Mouse (Mus musculus) MEL (cell line): Measurements from ENCODE around the gene Ift22. TPM values are rescaled to one million over a fixed set of nuclear protein-coding genes. Genes with fewer than 3 reads are reported as not detected.

Experiments
- DNase-seq: peaks from one replicate; pipeline ENCODE4 v3.0.0; 2011; ENCODE audit warnings: low read depth, low spot score
- H3K27ac ChIP-seq: 2 replicates; pipeline ENCODE4 v1.5.1; 2012; ENCODE audit warnings: low read depth, mild to moderate bottlenecking, control low read depth, low read length, moderate library complexity; ENCODE audit not compliant: control insufficient read depth
- H3K27me3 ChIP-seq, 2 experiments: fragments of 150-350 bp in 1 of 2; sonication (generic) in 1 of 2; 2 replicates each; pipeline ENCODE4 v1.6.1; 2012; ENCODE audit warnings: low read length in 2 of 2, mild to moderate bottlenecking in 2 of 2, improper control_type of control experiment in 1 of 2, moderate library complexity in 1 of 2; ENCODE audit not compliant: insufficient read depth in 2 of 2, control insufficient read depth in 1 of 2
- H3K36me3 ChIP-seq, 2 experiments: 2 replicates each; pipeline ENCODE4 v1.6.1; 2012 to 2014; ENCODE audit warnings: low read length in 2 of 2, improper control_type of control experiment in 1 of 2, inconsistent platforms in 1 of 2, mild to moderate bottlenecking in 1 of 2; ENCODE audit not compliant: insufficient read depth in 2 of 2, control insufficient read depth in 1 of 2
- H3K4me1 ChIP-seq, 2 experiments: fragments of 150-350 bp in 1 of 2; sonication (generic) in 1 of 2; 2 replicates each; pipeline ENCODE4 v1.6.1; 2012; ENCODE audit warnings: low read length in 2 of 2, improper control_type of control experiment in 1 of 2, mild to moderate bottlenecking in 1 of 2; ENCODE audit not compliant: insufficient read depth in 2 of 2, control insufficient read depth in 1 of 2
- H3K4me3 ChIP-seq, 2 experiments: fragments of 150-350 bp in 1 of 2; sonication (generic) in 1 of 2; 2 replicates each; pipeline ENCODE4 v1.5.1; 2012; ENCODE audit warnings: low read depth in 2 of 2, low read length in 2 of 2, mild to moderate bottlenecking in 2 of 2, moderate library complexity in 2 of 2, control low read depth in 1 of 2, improper control_type of control experiment in 1 of 2; ENCODE audit not compliant: control insufficient read depth in 1 of 2, insufficient read depth in 1 of 2
- H3K79me2 ChIP-seq: 2 replicates; pipeline ENCODE4 v1.6.1; 2012; ENCODE audit warnings: mild to moderate bottlenecking, low read length, moderate library complexity; ENCODE audit not compliant: control insufficient read depth, poor library complexity, insufficient read depth
- H3K9ac ChIP-seq: 2 replicates; pipeline ENCODE4 v1.6.1; 2012; ENCODE audit warnings: low read depth, mild to moderate bottlenecking, control low read depth, low read length, moderate library complexity; ENCODE audit not compliant: control insufficient read depth, poor library complexity, severe bottlenecking
- H3K9me3 ChIP-seq: fragments of 150-350 bp; sonication (generic); replicated peaks from 2 replicates; pipeline ENCODE4 v1.6.1; 2012; ENCODE audit warnings: mild to moderate bottlenecking, low read length, improper control_type of control experiment, moderate library complexity; ENCODE audit not compliant: insufficient read depth
- BHLHE40 ChIP-seq: IDR thresholded peaks from 2 replicates; pipeline ENCODE4 v1.6.1; 2012; ENCODE audit warnings: low read depth, mild to moderate bottlenecking, inconsistent platforms, low read length, improper control_type of control experiment, borderline replicate concordance
- E2F4 ChIP-seq: IDR thresholded peaks from 2 replicates; pipeline ENCODE4 v1.6.1; 2011; ENCODE audit warnings: low read depth, low read length, improper control_type of control experiment, borderline replicate concordance
- ELF1 ChIP-seq: IDR thresholded peaks from 2 replicates; pipeline ENCODE4 v1.6.1; 2014; ENCODE audit warnings: low read depth, mild to moderate bottlenecking, inconsistent platforms, low read length, improper control_type of control experiment, moderate library complexity
- EP300 ChIP-seq, 2 experiments: IDR thresholded peaks; 2 replicates each; pipeline ENCODE4 v1.6.1; 2011; ENCODE audit warnings: improper control_type of control experiment in 2 of 2, low read length in 2 of 2, low read depth in 1 of 2, mild to moderate bottlenecking in 1 of 2
- GABPA ChIP-seq: IDR thresholded peaks from 2 replicates; pipeline ENCODE4 v1.6.1; 2012; ENCODE audit warnings: low read depth, mild to moderate bottlenecking, inconsistent platforms, low read length, improper control_type of control experiment, moderate library complexity
- GATA1 ChIP-seq: IDR thresholded peaks from 2 replicates; pipeline ENCODE4 v1.6.1; 2011; ENCODE audit warnings: low read depth, low read length, improper control_type of control experiment
- JUND ChIP-seq: IDR thresholded peaks from 2 replicates; pipeline ENCODE4 v1.6.1; 2011; ENCODE audit warnings: low read depth, mild to moderate bottlenecking, improper control_type of control experiment, low read length
- KAT2A ChIP-seq: conservative IDR thresholded peaks from 2 replicates; pipeline ENCODE4 v1.6.1; 2012; ENCODE audit warnings: low read depth, low read length, improper control_type of control experiment, inconsistent platforms
- MAFK ChIP-seq: IDR thresholded peaks from 2 replicates; pipeline ENCODE4 v1.6.1; 2011; ENCODE audit warnings: low read depth, mild to moderate bottlenecking, low read length, improper control_type of control experiment, borderline replicate concordance
- MAX ChIP-seq: IDR thresholded peaks from 2 replicates; pipeline ENCODE4 v1.6.1; 2011; ENCODE audit warnings: low read length, improper control_type of control experiment
- MAZ ChIP-seq: IDR thresholded peaks from 2 replicates; pipeline ENCODE4 v1.6.1; 2012; ENCODE audit warnings: low read depth, mild to moderate bottlenecking, inconsistent platforms, low read length, improper control_type of control experiment
- MEF2A ChIP-seq: IDR thresholded peaks from 2 replicates; pipeline ENCODE4 v1.6.1; 2014; ENCODE audit warnings: low read depth, mild to moderate bottlenecking, inconsistent platforms, low read length, improper control_type of control experiment; ENCODE audit not compliant: poor library complexity, insufficient replicate concordance, severe bottlenecking; ENCODE audit errors: extremely low read depth
- MXI1 ChIP-seq: IDR thresholded peaks from 2 replicates; pipeline ENCODE4 v1.6.1; 2011; ENCODE audit warnings: mild to moderate bottlenecking, low read depth, low read length, improper control_type of control experiment
- NELFE ChIP-seq: IDR thresholded peaks from 2 replicates; pipeline ENCODE4 v1.6.1; 2011; ENCODE audit warnings: low read depth, low read length, improper control_type of control experiment
- NRF1 ChIP-seq: IDR thresholded peaks from 2 replicates; pipeline ENCODE4 v1.6.1; 2014; ENCODE audit warnings: low read depth, mild to moderate bottlenecking, inconsistent platforms, low read length, improper control_type of control experiment, moderate library complexity; ENCODE audit not compliant: poor library complexity, insufficient read depth, severe bottlenecking
- RAD21 ChIP-seq: IDR thresholded peaks from 2 replicates; pipeline ENCODE4 v1.6.1; 2011; ENCODE audit warnings: mild to moderate bottlenecking, low read depth, low read length, improper control_type of control experiment
- RCOR1 ChIP-seq: IDR thresholded peaks from 2 replicates; pipeline ENCODE4 v1.6.1; 2012; ENCODE audit warnings: low read depth, mild to moderate bottlenecking, inconsistent platforms, low read length, improper control_type of control experiment
- TCF12 ChIP-seq: IDR thresholded peaks from 2 replicates; pipeline ENCODE4 v1.6.1; 2014; ENCODE audit warnings: low read depth, mild to moderate bottlenecking, inconsistent platforms, low read length, improper control_type of control experiment, moderate library complexity
- USF2 ChIP-seq, 2 experiments: IDR thresholded peaks; 2 replicates each; pipeline ENCODE4 v1.6.1; 2011 to 2012; ENCODE audit warnings: improper control_type of control experiment in 2 of 2, low read length in 2 of 2, borderline replicate concordance in 1 of 2, inconsistent platforms in 1 of 2, low read depth in 1 of 2, mild to moderate bottlenecking in 1 of 2; ENCODE audit not compliant: insufficient read depth in 1 of 2
- ZKSCAN1 ChIP-seq: IDR thresholded peaks from 2 replicates; pipeline ENCODE4 v1.6.1; 2012; ENCODE audit warnings: low read depth, mild to moderate bottlenecking, inconsistent platforms, low read length, improper control_type of control experiment, moderate library complexity
- polyA plus RNA-seq, 2 experiments: library from polyadenylated mRNA; stranded (reverse) in 1 of 2; unstranded in 1 of 2; fragments of >175 nt in 1 of 2; fragments of >200 nt in 1 of 2; gene quantifications; 2 replicates each; pipeline versions ENCODE4 v1.2.1 to v1.2.4; 2012; ENCODE audit warnings: low replicate concordance in 2 of 2, low read depth in 1 of 2; ENCODE audit not compliant: insufficient read length in 2 of 2, insufficient read depth in 1 of 2, missing spikeins in 1 of 2
- total RNA-seq: library from RNA; depleted of rRNA; stranded (reverse); fragments of 300-350 nt; gene quantifications from 2 replicates; pipeline ENCODE4 v1.2.3, GENCODE M21; 2012

Gene Ift22
- total and polyA plus RNA-seq, 3 experiments, result 15.6 to 78.1 TPM; not detected in 1

DNA sequence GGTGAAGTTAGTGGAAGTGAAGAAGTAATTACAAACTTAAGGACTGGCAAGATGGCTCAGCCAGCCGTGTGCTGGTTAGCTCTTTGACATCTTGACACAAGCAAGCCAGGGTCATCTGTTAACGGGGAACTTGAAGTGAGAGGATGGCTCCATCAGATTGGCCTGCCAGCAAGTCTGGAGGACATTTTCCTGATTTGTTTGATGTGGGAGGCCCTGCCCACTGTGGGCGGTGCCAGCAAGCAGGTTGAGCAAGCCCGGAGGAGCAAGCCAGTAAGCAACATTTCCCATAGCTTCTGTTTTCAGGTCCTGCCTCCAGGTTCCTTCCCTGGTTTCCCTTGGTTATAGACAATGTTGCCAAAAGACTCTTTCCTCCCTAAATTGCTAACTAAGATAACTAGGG is 47.7 kb downstream of the Ift22 start:
- no peaks in the 10 kb centered on the region for H3K27me3 ChIP-seq

DNA sequence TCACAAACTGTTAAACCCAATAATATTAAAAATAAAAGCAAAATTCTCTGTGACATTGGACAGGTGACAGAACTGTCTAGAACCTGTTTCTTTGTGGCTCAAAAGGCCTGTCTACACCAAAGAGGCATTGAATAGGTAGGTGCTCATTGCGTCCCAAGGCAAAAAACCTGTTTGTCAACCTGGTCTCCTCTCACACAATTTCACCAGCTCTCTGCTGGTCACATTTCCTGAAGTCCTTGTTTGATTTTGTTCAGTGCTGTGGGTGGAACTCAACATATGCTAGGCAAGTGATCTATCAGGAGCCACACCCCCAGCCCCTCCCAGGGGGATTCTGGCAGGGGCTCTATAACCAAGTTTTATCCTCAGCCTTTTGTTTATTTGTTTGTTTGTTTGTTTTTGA is 49.3 kb downstream of the Ift22 start:
- TF ChIP-seq EP300 (IDR thresholded peaks at IDR 0.05; ENCODE audit: low read depth in 1 of 2, low read length in 2 of 2), result no peak
- TF ChIP-seq ZKSCAN1, result no peak
- TF ChIP-seq GATA1, result no peak
- TF ChIP-seq RAD21, result no peak
- no peak for TF ChIP-seq ELF1
- DNase-seq, result no peak
- Histone ChIP-seq H3K4me3 (no peak overlapping the region), H3K9me3 (no peaks in the 10 kb centered on the region), H3K36me3 (peaks cover 0 to 10% of the 10 kb centered on the region in 2 experiments; a peak in 2 of 4 replicates), H3K27me3 (no peaks in the 10 kb centered on the region), H3K27ac (no peak overlapping the region), H3K79me2 (peaks cover 26% of the 10 kb centered on the region), H3K9ac (no peak overlapping the region), H3K4me1 (peaks cover 0 to 18% of the 10 kb centered on the region in 2 experiments; a peak in 2 of 4 replicates)

More for the DNA sequence above, 47.7 kb downstream of the Ift22 start:
- TF ChIP-seq E2F4 (no peak), MAZ (no peak), JUND (no peak), MEF2A (no peak), NELFE (no peak), TCF12 (no peak), ZKSCAN1 (no peak), RAD21 (no peak), BHLHE40 (no peak), GATA1 (no peak), GABPA (no peak), MXI1 (no peak), NRF1 (no peak), MAX (no peak), KAT2A (no peak), USF2 (IDR thresholded peaks at IDR 0.05; ENCODE audit: borderline replicate concordance in 1 of 2, insufficient read depth in 1 of 2, low read depth in 1 of 2, low read length in 2 of 2) (no peak), MAFK (no peak), RCOR1 (no peak), ELF1 (no peak)
- Histone ChIP-seq H3K27ac (no peak overlapping the region), H3K9me3 (no peaks in the 10 kb centered on the region), H3K4me3 (no peak overlapping the region), H3K9ac (no peak overlapping the region), H3K4me1 (peaks cover 0 to 19% of the 10 kb centered on the region in 2 experiments; a peak in 2 of 4 replicates), H3K79me2 (peaks cover 25% of the 10 kb centered on the region), H3K36me3 (peaks cover 0 to 14% of the 10 kb centered on the region in 2 experiments; a peak in 2 of 4 replicates)
- peak; percentile 46 for DNase-seq
